Comparison of ENCODE assay signal across 10 mouse cellular contexts in genomic region chr19:50440246-50440910, GRCm38 (mm10).
DNase-seq lines count a peak whose midpoint lies in the region; ATAC-seq lines count a peak whose summit lies in the region.
"Had no signal": no experiment of that assay in that cellular context is flagged by ENCODE, and none has a peak within 500 bp of the region (broad histone marks: within the 10 kb centered on the region; RNA-seq: fewer than 3 reads in every experiment).

No protein-coding gene starts in this region.

- no peak overlapping the region for H3K9ac ChIP-seq in kidney, embryonic 14.5 days (ENCODE audit: low read depth, low read length)
- H3K9ac ChIP-seq in midbrain, embryonic 16.5 days (ENCODE audit: low read depth, low read length) = peak overlapping the region; percentile 36; the same call in 1 of the 2 replicates
- H3K9ac ChIP-seq: liver, embryonic 15.5 days had no signal

- no peaks in the 10 kb centered on the region for H3K9me3 ChIP-seq in kidney, embryonic 14.5 days (ENCODE audit: control insufficient read depth, low read length)
- H3K9me3 ChIP-seq in hindbrain, embryonic 10.5 days = no peaks in the 10 kb centered on the region
- no peaks in the 10 kb centered on the region for H3K9me3 ChIP-seq in midbrain, embryonic 16.5 days (replicated peaks; ENCODE audit: control insufficient read depth, low read length, poor library complexity, severe bottlenecking)
- H3K9me3 ChIP-seq: liver, embryonic 15.5 days had no signal

- DNase-seq in kidney, postnatal 10 days = no peak
- DNase-seq in embryo, embryonic 10.5 days (ENCODE audit: low spot score) = peak; percentile 78
- DNase-seq in hindbrain, embryonic 10.5 days (ENCODE audit: low spot score) = peak; percentile 60
- DNase-seq in layer of hippocampus, adult 9-11 months = no peak
- no peak for DNase-seq in gastrocnemius, adult 18-20 months (ENCODE audit: low spot score)
- DNase-seq: cerebellum, adult 8-10 months had no signal

- H3K27me3 ChIP-seq in kidney, embryonic 14.5 days (ENCODE audit: control insufficient read depth, insufficient read depth, low read length) = no peaks in the 10 kb centered on the region
- H3K27me3 ChIP-seq in hindbrain, embryonic 10.5 days (ENCODE audit: insufficient read depth, poor library complexity, severe bottlenecking) = no peaks in the 10 kb centered on the region
- no peaks in the 10 kb centered on the region for H3K27me3 ChIP-seq in midbrain, embryonic 16.5 days (ENCODE audit: control insufficient read depth, insufficient read depth, low read depth, low read length)
- H3K27me3 ChIP-seq: liver, embryonic 15.5 days had no signal

- ATAC-seq in kidney, embryonic 14.5 days (ENCODE audit: low FRiP score, low TSS enrichment) = no peak
- ATAC-seq in midbrain, embryonic 16.5 days = peak; percentile 78; the same call in 1 of the 2 replicates
- ATAC-seq in erythroblast, adult 5-6 weeks (replicated peaks; ENCODE audit: low FRiP score, poor library complexity, severe bottlenecking) = no peak

- H3K27ac ChIP-seq in kidney, embryonic 14.5 days (ENCODE audit: low read depth, low read length) = no peak overlapping the region
- peak overlapping the region; percentile 82 for H3K27ac ChIP-seq in hindbrain, embryonic 10.5 days
- H3K27ac ChIP-seq in midbrain, embryonic 16.5 days (ENCODE audit: low read length) = peak overlapping the region; percentile 69
- H3K27ac ChIP-seq: liver, embryonic 15.5 days had no signal

- peak overlapping the region; percentile 36 for H3K4me2 ChIP-seq in kidney, embryonic 14.5 days (replicated peaks; ENCODE audit: low read depth, low read length)
- peak overlapping the region; percentile 52 for H3K4me2 ChIP-seq in midbrain, embryonic 16.5 days (ENCODE audit: low read length)
- H3K4me2 ChIP-seq: liver, embryonic 15.5 days had no signal

- H3K4me3 ChIP-seq in kidney, embryonic 14.5 days (ENCODE audit: low read length) = peak overlapping the region; percentile 10; the same call in 1 of the 2 replicates
- peak overlapping the region; percentile 32 for H3K4me3 ChIP-seq in hindbrain, embryonic 10.5 days
- H3K4me3 ChIP-seq in midbrain, embryonic 16.5 days (ENCODE audit: low read depth, low read length) = peak overlapping the region; percentile 16; the same call in 1 of the 2 replicates
- H3K4me3 ChIP-seq: liver, embryonic 15.5 days had no signal

- WGBS in kidney, embryonic 14.5 days = 5% methylated on average over 11 of the region's 11 CpGs
- 3% methylated on average over 11 of the region's 11 CpGs for WGBS in hindbrain, embryonic 10.5 days
- 1% methylated on average over 11 of the region's 11 CpGs for WGBS in midbrain, embryonic 16.5 days

- H3K36me3 ChIP-seq in kidney, embryonic 14.5 days (ENCODE audit: control insufficient read depth, insufficient read depth, low read length) = no peaks in the 10 kb centered on the region
- no peaks in the 10 kb centered on the region for H3K36me3 ChIP-seq in hindbrain, embryonic 10.5 days
- no peaks in the 10 kb centered on the region for H3K36me3 ChIP-seq in midbrain, embryonic 16.5 days (ENCODE audit: control insufficient read depth, insufficient read depth, low read length)
- H3K36me3 ChIP-seq: liver, embryonic 15.5 days had no signal

- H3K4me1 ChIP-seq in kidney, embryonic 14.5 days (ENCODE audit: control insufficient read depth, insufficient read depth, low read length) = peaks cover 11% of the 10 kb centered on the region; the same call in 1 of the 2 replicates
- peaks cover 41% of the 10 kb centered on the region for H3K4me1 ChIP-seq in hindbrain, embryonic 10.5 days (replicated peaks)
- peaks cover 25% of the 10 kb centered on the region for H3K4me1 ChIP-seq in midbrain, embryonic 16.5 days (ENCODE audit: control insufficient read depth, insufficient read depth, low read length)
- H3K4me1 ChIP-seq: liver, embryonic 15.5 days had no signal

Comparison
In these comparisons a context has a peak if more than half of its experiments do, and no peak if none do; other contexts are left out.
1. DNase-seq: peak in embryo, embryonic 10.5 days (single experiment) and hindbrain, embryonic 10.5 days (single experiment); none in kidney, postnatal 10 days (single experiment), layer of hippocampus, adult 9-11 months (single experiment) and gastrocnemius, adult 18-20 months (single experiment).
2. Peak in every context shown above with its lines, with median percentiles within 50 percentile points of each other: H3K4me3 ChIP-seq.